Mouse (Mus musculus): ENCODE measurements at regions not wholly inside any gene's neighbourhood (a gene's known extent, or its start where the extent isn't known, plus 50 kb on each side); places are given as distances from the start of the nearest gene placed in this dataset.

DNA sequence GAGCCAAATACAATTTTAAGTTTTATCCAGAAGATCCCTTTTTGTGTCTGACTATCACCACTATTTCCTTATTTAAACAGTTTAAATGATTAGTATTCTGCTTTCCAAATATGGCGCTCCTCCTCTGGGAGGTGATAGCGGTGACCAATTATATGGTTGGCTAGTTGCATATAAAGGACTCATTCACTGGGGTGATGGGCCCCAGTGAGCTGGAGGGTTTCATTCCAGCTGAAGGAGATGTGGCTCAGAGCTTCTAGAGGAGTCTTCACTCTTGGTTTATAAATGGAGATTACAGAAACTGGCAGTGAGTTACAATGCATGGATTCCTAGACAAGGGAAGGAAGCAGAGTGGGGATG, 50.7 kb upstream of the Gm7361 start:
- DNase-seq (ENCODE audit: low spot score) = no peak

DNA sequence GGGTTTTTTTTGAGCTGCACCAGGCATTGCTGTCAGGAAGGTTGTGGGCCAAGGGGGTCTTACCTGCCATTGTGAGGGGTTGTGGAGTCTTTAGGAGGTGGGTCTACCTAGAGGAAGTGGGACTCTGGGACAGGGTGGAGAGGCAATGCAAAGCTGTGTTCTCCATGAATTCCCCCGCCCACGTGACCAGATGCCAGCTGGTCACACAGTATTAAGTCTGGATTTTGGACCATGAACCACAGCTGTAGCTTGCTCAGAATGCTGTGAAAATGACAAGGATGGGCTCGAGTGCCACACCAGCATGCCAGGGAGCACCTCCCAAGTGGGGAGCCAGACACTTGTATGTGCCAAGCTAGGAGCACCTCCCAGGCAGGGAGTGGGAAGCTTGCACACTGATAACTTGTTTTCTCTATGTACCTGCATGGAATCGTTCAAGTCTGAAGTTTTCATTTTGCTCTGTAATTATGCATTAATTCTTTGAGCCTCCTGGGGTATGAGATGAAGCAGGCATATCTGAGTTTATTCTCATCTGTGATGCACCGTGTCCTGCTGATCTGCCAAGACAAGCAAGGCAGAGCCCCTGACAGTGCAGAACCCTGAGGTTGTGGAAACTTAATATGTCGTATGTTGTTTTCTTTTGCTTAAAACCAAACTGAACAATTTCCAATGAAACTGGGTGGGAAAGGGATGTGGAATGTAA, 51.3 kb upstream of the Gm7361 start:
- DNase-seq (ENCODE audit: low spot score) = no peak

DNA sequence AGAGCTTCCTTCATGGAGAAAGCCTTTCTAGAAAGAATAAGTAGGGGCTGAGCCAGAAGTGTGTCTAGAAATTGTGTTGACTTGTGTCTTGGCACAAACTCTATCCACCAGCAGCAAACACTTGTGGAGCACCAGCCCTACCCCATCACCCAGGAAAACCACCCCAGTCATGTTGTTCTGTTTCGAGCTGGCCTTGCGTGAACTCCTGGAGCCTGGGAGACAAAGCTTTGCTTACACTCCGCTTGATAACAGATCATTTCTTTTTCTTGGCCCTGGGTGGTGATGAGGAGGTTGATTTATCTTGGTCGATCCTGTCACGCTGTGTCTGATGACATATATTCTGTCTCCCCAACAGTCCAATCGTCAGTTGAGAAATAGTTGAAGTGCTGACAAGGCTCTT, 55.0 kb upstream of the Gm7361 start:
- no peak for DNase-seq (ENCODE audit: low spot score)

DNA sequence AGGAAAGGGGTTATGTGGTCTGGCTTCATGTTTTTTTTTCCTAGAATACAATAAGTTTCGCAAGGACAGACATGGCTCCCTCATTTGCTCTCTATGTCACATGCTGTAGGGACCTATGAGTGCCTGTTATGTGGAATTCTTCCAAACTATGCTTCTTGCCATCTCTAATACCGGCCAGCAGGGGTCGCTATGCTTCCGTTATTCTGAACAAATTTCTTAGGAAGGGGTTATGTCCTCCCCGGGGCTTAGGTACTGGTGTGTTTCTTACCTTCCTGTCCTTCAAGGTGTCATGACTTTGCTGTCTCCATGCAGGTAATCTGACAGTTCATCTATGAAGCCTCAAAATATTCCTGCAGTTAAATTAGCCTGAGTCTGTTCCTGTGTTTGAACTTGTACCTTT, 68.1 kb upstream of the Gm7361 start:
- DNase-seq (ENCODE audit: low spot score) = peak; percentile 62

DNA sequence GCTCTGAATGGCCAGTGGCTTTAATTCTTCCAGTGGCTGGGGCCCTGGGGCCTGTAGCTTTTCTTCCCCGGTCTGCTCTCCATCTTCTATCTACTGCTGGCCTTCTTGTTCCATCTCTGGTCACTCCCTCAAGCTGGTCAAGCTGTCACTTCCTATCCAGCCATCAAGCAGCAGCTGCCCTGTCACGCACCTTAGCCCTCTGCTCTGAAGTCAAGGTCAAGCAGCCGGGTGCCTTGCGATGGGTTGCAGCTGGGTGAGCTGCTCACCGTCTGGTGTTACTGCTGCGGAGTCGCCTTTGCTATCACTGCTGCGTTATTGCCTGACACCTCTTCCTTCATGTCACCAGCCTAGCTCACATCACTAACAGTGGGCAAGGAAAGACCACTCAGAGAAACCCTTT, 66.0 kb upstream of the Gm10220 start:
- no peak for DNase-seq (ENCODE audit: low spot score)

DNA sequence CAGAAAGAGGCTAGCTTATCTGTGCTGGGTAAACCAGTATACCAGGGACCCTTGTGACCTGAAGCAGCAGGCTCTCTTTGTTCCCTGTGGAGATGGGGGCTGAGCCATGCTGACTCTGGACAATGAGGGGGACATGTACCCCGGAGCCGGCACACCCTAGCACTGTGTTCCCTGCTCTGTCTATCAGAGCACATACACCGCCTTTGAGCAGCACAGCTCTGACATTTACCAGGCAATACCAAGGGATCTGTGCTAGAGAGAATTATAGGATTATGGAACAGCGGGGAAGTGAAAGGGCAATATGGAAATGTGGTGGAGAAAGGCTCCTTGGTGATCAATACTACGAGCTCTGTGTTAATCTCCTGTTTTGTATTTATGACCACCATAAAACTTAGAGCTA, 64.2 kb upstream of the Gm10220 start:
- DNase-seq (ENCODE audit: low spot score) = no peak

DNA sequence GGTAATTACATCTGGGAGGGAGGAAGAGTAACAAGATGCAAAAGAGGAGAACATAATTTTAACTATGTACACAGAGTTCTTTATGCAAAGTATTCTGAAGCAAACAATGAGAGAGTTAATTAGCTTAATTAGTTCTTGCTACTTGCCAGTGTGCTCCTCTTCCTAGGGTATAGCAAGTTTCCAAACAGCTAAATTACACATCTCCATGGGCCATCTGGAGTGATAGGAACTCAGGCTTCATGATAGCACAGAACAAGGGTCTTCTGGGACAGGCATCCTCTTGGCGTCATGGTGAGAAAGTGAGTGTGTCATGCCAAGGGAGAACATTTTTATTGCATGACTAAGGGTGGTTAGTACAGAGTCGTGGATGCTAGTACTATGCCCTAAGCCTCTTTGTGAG, 54.8 kb upstream of the Gm10220 start:
- no peak for DNase-seq (ENCODE audit: low spot score)

DNA sequence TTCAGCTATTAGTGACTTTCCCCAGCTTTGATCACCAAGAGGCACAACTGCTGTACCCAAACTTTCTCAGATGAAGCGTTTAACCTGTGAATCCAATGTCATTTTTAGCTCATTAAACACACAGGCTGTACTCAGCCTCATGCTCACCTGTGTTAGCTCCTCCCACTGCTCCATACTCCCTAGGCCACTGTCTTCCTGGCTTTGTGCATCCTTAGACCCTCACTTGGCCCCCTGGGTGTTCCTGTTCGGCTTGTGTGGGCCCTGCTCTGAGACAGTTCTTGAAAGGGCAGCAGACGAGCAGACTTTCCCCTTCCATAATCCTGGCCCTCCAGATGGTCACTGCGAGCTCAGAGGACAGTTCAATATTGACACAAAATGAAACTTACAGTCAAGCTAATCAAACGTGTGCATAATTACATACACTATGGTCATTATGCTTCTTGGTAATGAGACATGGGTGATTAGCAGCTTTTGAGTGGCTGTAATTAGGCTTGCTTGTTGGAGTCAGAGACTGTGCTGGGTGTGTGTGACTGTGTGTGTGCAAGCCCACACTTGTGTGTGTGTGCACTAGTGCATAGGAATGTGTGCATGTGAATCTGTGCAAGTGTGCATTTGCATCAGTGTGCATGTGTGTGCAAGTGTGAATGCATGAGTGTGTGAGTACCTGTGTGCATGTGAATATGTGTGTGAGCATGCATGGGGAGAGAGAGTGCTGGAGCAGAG, 50.6 kb upstream of the Gm10220 start:
- DNase-seq (ENCODE audit: low spot score) = no peak

DNA sequence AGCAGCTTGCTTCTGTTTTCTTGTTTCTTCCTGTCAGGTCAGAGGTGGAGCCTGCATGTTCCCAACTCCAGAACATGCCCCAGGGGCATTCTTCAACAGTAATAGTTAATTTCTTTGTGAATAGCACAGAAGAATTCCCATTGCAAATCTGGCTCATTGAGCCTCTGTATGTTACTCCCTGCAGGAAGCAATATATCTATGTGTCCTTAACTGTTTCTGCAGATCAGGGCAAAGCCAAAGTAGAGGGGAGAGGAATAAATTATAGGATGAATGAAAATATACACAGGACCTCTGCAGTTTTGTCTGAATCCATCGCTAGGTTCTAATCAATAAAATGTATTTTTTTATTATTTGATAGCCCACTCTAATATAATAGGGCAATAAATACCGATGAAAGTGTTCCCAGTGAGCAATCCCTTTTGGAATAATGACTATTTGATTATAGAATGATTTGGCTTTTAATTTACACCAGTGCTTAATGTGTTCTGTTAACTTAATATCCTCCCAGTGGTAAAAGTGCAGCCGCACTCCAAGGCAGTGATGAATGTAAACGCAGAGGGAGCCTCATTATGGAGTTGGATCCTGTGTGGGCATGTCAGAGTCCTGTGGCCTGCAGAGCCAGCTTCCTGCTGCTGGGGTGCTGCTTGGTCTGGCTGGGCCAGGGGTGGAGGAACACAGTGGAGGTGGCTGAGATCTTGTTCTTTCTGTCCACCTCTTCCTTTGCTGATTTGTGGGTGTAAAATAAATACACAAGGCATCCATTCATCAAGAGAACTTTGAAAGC, 49.7 kb upstream of the Gm10220 start:
- no peak for DNase-seq (ENCODE audit: low spot score)

Data from testis, postnatal 10 days (tissue).